Mouse (Mus musculus) hindbrain, embryonic 13.5 days (tissue): ENCODE measurements around the gene Psma6. TPM values are rescaled to one million over a fixed set of nuclear protein-coding genes. Genes with fewer than 3 reads are reported as not detected.

Source experiments
- ATAC-seq: fragments of 200-750 bp; cut with Nextera tagmentation; 2 replicates; pipeline ENCODE4 v1.8.0; 2017; ENCODE audit warnings: moderate TSS enrichment; ENCODE audit not compliant: low FRiP score
- H3K27ac ChIP-seq: fragments of 300-500 bp; sonication (generic); 2 replicates; pipeline ENCODE4 v1.5.1; 2015; ENCODE audit warnings: inconsistent platforms, mild to moderate bottlenecking, moderate library complexity
- H3K27me3 ChIP-seq: fragments of 300-500 bp; sonication (generic); 2 replicates; pipeline ENCODE4 v1.6.1; 2015; ENCODE audit warnings: mild to moderate bottlenecking, inconsistent platforms
- H3K36me3 ChIP-seq: fragments of 300-500 bp; sonication (generic); 2 replicates; pipeline ENCODE4 v1.6.1; 2015; ENCODE audit warnings: mild to moderate bottlenecking, inconsistent platforms
- H3K4me1 ChIP-seq: fragments of 300-500 bp; sonication (generic); replicated peaks from 2 replicates; pipeline ENCODE4 v1.6.1; 2015; ENCODE audit warnings: inconsistent platforms
- H3K4me2 ChIP-seq: fragments of 300-500 bp; sonication (generic); 2 replicates; pipeline ENCODE4 v1.6.1; 2015; ENCODE audit warnings: inconsistent platforms, mild to moderate bottlenecking, moderate library complexity
- H3K4me3 ChIP-seq: fragments of 300-500 bp; sonication (generic); 2 replicates; pipeline ENCODE4 v1.5.1; 2015; ENCODE audit warnings: mild to moderate bottlenecking, inconsistent platforms
- H3K9ac ChIP-seq: fragments of 300-500 bp; sonication (generic); 2 replicates; pipeline ENCODE4 v1.6.1; 2015; ENCODE audit warnings: mild to moderate bottlenecking, inconsistent platforms
- H3K9me3 ChIP-seq: fragments of 300-500 bp; sonication (generic); 2 replicates; pipeline ENCODE4 v1.6.1; 2016; ENCODE audit warnings: inconsistent platforms
- WGBS: fragments of 180-500 bp; shearing (Covaris S2); methylation state at CpG from one replicate; pipeline ENCODE4 v1.1.7; 2015; 5-methylcytosine and 5-hydroxymethylcytosine counted together
- polyA plus RNA-seq: library from polyadenylated mRNA; unstranded; fragments of >200 nt; fragmentation: Nextera tagmentation; extraction: Ambion mirVana; gene quantifications from 2 replicates; pipeline ENCODE4 v1.2.1, GENCODE M21; 2015

Psma6 gene
- polyA plus RNA-seq, 1 experiment from 2014 or later: 450 TPM

GRCm38 (mm10) chr12:55432920-55433284 lies 48.9 kb downstream of the Psma6 start:
- Histone ChIP-seq H3K27ac (no peak overlapping the region), H3K4me2 (no peak overlapping the region), H3K27me3 (no peaks in the 10 kb centered on the region), H3K4me1 (peaks cover 8% of the 10 kb centered on the region), H3K9me3 (no peaks in the 10 kb centered on the region), H3K36me3 (no peaks in the 10 kb centered on the region), H3K9ac (no peak overlapping the region), H3K4me3 (no peak overlapping the region)
- ATAC-seq: no peak
- 92% methylated on average over 8 of the region's 8 CpGs for WGBS

- 45% methylated on average over 8 of the region's 8 CpGs for WGBS
- peaks cover 17% of the 10 kb centered on the region for H3K4me1 ChIP-seq
- no peak overlapping the region for H3K27ac ChIP-seq
- no peaks in the 10 kb centered on the region for H3K27me3 ChIP-seq
- H3K4me3 ChIP-seq: no peak overlapping the region
- ATAC-seq: no peak
- no peaks in the 10 kb centered on the region for H3K36me3 ChIP-seq
- H3K9me3 ChIP-seq: no peaks in the 10 kb centered on the region
- no peak overlapping the region for H3K4me2 ChIP-seq
- H3K9ac ChIP-seq: no peak overlapping the region
Measured at GRCm38 (mm10) chr12:55433802-55434435, 49.9 kb downstream of the Psma6 start.

DNA sequence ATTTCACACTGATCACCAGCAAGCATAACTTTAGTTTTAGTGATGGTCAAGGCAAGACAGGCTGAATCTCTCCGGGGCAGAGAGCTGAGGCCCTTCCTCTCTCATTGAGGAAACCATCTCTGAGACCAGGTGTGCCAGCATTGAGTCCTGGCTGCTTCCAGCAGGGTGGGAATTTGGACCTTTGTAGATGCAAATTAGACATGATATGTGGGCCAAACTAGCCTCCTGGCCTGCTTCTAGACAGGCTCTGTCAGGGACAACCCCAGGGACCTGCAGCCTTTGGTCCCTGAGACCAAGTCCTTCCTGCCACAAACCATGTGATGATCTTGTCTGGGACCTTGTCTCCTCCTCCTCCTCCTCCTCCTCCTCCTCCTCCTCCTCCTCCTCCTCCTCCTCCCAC lies 51.1 kb downstream of the Psma6 start:
- Histone ChIP-seq H3K4me3 (no peak overlapping the region), H3K36me3 (no peaks in the 10 kb centered on the region), H3K4me1 (peaks cover 17% of the 10 kb centered on the region), H3K9ac (no peak overlapping the region), H3K9me3 (no peaks in the 10 kb centered on the region), H3K4me2 (no peak overlapping the region), H3K27me3 (no peaks in the 10 kb centered on the region), H3K27ac (no peak overlapping the region)
- 68% methylated on average over 1 of the region's 1 CpGs for WGBS
- no peak for ATAC-seq

DNA sequence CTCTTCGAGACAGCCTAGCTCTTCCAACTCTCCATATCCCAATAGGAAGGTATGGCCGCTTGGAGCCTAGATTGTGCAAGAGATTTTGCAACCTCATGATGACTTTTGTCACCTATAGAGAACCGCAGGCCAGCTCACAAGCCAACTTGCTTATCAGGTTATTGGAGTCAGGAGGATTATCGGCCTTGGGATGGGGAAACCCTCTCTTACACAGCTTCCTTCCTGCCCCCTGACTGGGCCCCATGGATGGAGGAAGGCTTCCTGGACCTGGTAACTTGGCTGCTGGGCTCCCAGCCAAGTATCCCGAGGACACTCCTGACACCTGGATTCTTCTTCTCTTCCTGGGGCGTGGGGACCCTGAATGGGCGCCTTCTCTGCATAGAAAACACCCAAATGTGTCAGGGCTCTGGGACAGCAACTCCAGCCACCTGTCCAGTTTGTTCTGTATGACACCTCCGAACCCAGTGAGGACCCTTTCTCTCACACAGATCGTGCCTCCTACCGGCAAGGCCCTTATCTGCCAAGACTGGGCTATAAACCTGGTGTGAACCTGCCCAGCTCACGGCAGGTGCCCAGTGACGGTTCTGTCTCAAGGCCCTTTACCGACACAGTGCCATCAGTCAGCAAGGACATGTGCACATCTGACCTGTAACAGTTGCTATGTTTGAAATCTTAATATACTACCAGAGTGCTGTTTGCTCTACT lies 53.3 kb downstream of the Psma6 start:
- no peaks in the 10 kb centered on the region for H3K36me3 ChIP-seq
- no peak overlapping the region for H3K4me2 ChIP-seq
- H3K9me3 ChIP-seq: no peaks in the 10 kb centered on the region
- H3K27ac ChIP-seq: no peak overlapping the region
- WGBS: 76% methylated on average over 13 of the region's 13 CpGs
- H3K9ac ChIP-seq: no peak overlapping the region
- no peaks in the 10 kb centered on the region for H3K27me3 ChIP-seq
- H3K4me1 ChIP-seq: peaks cover 17% of the 10 kb centered on the region
- no peak for ATAC-seq
- no peak overlapping the region for H3K4me3 ChIP-seq

GRCm38 (mm10) chr12:55438058-55438457 lies 54.0 kb downstream of the Psma6 start:
- no peaks in the 10 kb centered on the region for H3K36me3 ChIP-seq
- peak overlapping the region; percentile 57; the same call in 1 of the 2 replicates for H3K9ac ChIP-seq
- H3K27me3 ChIP-seq: no peaks in the 10 kb centered on the region
- H3K4me3 ChIP-seq: no peak overlapping the region
- H3K4me1 ChIP-seq: peaks cover 23% of the 10 kb centered on the region
- H3K4me2 ChIP-seq: peak overlapping the region; percentile 28
- H3K9me3 ChIP-seq: no peaks in the 10 kb centered on the region
- 64% methylated on average over 10 of the region's 10 CpGs for WGBS
- ATAC-seq: no peak
- no peak overlapping the region for H3K27ac ChIP-seq

DNA sequence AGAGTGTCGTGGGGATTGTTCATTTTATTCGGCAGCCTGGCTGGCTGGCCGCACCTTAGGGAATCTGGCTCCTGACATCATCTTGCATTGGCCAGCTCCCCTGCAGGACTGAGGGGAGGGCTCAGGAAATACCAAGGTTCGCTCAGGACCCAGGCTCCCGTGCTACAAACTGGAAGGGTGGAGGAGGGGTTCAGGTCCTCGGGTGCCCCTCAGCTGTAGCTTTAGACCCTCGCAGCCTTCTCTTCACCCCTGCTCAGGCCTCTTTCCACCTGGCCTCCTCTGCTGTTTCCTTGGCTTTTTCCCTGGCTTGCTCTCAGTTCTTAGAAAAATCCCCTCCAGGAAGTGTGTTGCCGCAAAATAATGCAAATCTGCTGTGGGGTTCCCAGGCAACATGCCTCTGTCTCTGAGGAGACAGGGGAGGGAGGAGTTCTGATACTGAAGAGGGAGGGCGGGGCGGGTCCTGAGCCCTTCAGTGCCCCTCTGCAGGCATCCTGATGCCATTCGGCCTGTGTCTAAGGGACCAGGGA lies 54.7 kb downstream of the Psma6 start:
- peaks cover 29% of the 10 kb centered on the region for H3K4me1 ChIP-seq
- peak overlapping the region; percentile 57 for H3K9ac ChIP-seq
- no peaks in the 10 kb centered on the region for H3K9me3 ChIP-seq
- no peaks in the 10 kb centered on the region for H3K36me3 ChIP-seq
- H3K4me3 ChIP-seq: no peak overlapping the region
- peak overlapping the region; percentile 31 for H3K27ac ChIP-seq
- H3K27me3 ChIP-seq: no peaks in the 10 kb centered on the region
- ATAC-seq: peak; percentile 59
- 3% methylated on average over 11 of the region's 11 CpGs for WGBS
- H3K4me2 ChIP-seq: peak overlapping the region; percentile 28

DNA sequence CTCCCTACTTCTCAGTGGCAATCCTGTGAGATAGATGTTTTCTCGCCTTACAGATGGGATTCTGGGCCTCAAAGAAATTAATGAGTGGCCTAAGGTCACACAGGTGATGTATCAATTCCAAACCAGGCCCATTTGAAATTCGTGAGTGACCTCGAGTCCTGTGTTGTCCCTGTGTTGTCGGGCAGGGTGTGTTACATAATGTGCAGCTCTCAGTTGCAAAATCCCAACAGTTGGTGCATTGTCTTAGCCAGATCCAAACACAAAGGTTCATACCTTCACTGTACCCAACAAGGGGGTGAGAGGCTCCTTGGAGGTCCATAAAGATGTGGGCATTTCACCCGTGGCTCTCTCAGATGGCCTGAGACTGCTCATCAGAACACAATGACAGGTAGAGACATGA lies 56.4 kb downstream of the Psma6 start:
- peaks cover 29% of the 10 kb centered on the region for H3K4me1 ChIP-seq
- no peak overlapping the region for H3K27ac ChIP-seq
- WGBS: 83% methylated on average over 5 of the region's 5 CpGs
- H3K4me2 ChIP-seq: no peak overlapping the region
- H3K36me3 ChIP-seq: no peaks in the 10 kb centered on the region
- no peak overlapping the region for H3K9ac ChIP-seq
- ATAC-seq: no peak
- no peaks in the 10 kb centered on the region for H3K27me3 ChIP-seq
- H3K4me3 ChIP-seq: no peak overlapping the region
- H3K9me3 ChIP-seq: no peaks in the 10 kb centered on the region

- 90% methylated on average over 1 of the region's 1 CpGs for WGBS
- no peak overlapping the region for H3K9ac ChIP-seq
- H3K27me3 ChIP-seq: no peaks in the 10 kb centered on the region
- no peak for ATAC-seq
- H3K9me3 ChIP-seq: no peaks in the 10 kb centered on the region
- peaks cover 38% of the 10 kb centered on the region for H3K4me1 ChIP-seq
- no peak overlapping the region for H3K27ac ChIP-seq
- H3K4me3 ChIP-seq: no peak overlapping the region
- no peaks in the 10 kb centered on the region for H3K36me3 ChIP-seq
- H3K4me2 ChIP-seq: no peak overlapping the region
Measured at GRCm38 (mm10) chr12:55442245-55442644, 58.2 kb downstream of the Psma6 start.

DNA sequence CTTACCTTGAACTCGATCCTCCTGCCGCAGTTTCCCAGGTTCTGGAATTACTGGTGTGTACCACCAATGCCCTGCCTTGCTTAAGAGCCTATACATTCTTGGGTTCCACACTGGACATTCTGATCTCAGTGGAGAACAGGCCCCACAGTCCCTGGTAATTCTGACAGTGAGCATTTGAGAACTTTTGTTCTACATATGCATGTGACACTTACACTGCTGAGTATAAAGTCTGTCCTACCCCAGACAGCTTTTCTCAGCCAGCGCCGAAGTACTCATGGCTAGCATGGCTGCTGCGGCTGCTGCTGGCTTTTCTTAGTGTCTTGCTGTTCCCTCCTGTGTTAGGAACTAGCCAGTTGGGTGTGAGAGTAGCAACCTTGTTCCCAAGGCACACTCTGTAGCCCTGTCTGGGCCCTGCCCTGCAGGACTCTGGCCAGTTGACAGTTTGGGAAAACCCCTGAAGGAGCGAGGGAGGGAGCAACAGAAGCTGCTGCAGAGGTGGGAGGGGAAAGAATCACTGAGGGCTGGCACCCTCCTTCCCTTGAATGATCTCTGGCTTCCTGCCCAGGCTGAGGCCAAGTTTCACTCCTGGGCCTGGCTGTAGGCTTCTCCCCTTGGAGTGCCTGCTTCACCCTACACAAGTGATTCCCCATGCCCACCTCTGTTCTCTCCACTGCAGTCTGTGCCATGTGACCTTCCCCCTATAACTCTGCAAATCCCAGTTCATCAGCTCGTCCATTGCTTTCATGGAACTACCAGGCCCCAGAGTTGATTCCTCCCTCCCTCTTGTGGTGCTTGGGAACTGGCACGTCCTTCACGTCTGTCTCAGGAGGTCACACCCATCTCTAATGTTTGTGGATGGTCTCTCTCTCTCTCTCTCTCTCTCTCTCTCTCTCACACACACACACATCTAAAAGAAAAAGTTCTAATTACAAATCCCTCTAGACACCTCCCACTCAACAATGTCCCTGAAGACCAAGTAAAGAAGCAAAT lies 59.1 kb downstream of the Psma6 start:
- H3K27me3 ChIP-seq: no peaks in the 10 kb centered on the region

GRCm38 (mm10) chr12:55444031-55444451 lies 60.0 kb downstream of the Psma6 start:
- peaks cover 32% of the 10 kb centered on the region for H3K4me1 ChIP-seq
- 66% methylated on average over 4 of the region's 4 CpGs for WGBS
- no peak overlapping the region for H3K27ac ChIP-seq
- H3K4me2 ChIP-seq: no peak overlapping the region
- H3K27me3 ChIP-seq: no peaks in the 10 kb centered on the region
- no peaks in the 10 kb centered on the region for H3K9me3 ChIP-seq
- no peak overlapping the region for H3K4me3 ChIP-seq
- H3K9ac ChIP-seq: no peak overlapping the region
- no peak for ATAC-seq
- no peaks in the 10 kb centered on the region for H3K36me3 ChIP-seq

More for the DNA sequence above, 59.1 kb downstream of the Psma6 start:
- peaks cover 40% of the 10 kb centered on the region for H3K4me1 ChIP-seq
- H3K27ac ChIP-seq: peak overlapping the region; percentile 5; the same call in 1 of the 2 replicates
- H3K4me2 ChIP-seq: no peak overlapping the region
- no peaks in the 10 kb centered on the region for H3K36me3 ChIP-seq
- WGBS: 63% methylated on average over 9 of the region's 9 CpGs
- H3K4me3 ChIP-seq: no peak overlapping the region
- no peak overlapping the region for H3K9ac ChIP-seq
- no peak for ATAC-seq
- H3K9me3 ChIP-seq: no peaks in the 10 kb centered on the region

- Histone ChIP-seq H3K36me3 (no peaks in the 10 kb centered on the region), H3K9ac (no peak overlapping the region), H3K4me3 (no peak overlapping the region), H3K27ac (peak overlapping the region; percentile 88; the same call in 1 of the 2 replicates), H3K27me3 (no peaks in the 10 kb centered on the region), H3K4me1 (peaks cover 32% of the 10 kb centered on the region), H3K4me2 (no peak overlapping the region), H3K9me3 (no peaks in the 10 kb centered on the region)
- WGBS: 89% methylated on average over 4 of the region's 4 CpGs
- ATAC-seq: no peak
Measured at GRCm38 (mm10) chr12:55445583-55445982, 61.6 kb downstream of the Psma6 start.

DNA sequence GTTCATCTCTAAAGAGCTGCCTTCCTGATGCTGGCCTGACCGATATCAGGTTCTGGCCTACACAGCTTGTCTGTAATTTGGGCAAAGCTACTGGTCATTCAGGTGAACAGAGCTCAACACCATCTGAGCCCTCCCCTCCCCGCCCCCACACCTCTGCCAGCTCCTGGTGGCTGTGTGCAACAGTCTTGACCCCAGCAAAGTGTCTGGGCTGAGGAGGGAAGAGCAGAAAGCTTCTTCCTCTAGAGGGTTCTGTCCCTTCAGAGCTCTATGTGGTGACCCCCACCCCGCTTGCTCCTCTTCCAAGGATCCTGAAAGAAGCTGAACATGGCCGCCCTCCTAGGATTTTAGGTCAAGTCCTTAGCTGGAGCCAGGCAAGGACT lies 62.3 kb downstream of the Psma6 start:
- peak; percentile 36 for ATAC-seq
- Histone ChIP-seq H3K27ac (peak overlapping the region; percentile 88), H3K4me2 (no peak overlapping the region), H3K4me1 (peaks cover 32% of the 10 kb centered on the region), H3K27me3 (no peaks in the 10 kb centered on the region), H3K4me3 (no peak overlapping the region), H3K9me3 (no peaks in the 10 kb centered on the region), H3K9ac (peak overlapping the region; percentile 31; the same call in 1 of the 2 replicates), H3K36me3 (no peaks in the 10 kb centered on the region)
- WGBS: 81% methylated on average over 4 of the region's 4 CpGs
